Mouse (Mus musculus): ENCODE results near the gene St7. TPM values are rescaled to one million over a fixed set of nuclear protein-coding genes. Genes with fewer than 3 reads are reported as not detected.

Gene St7
- polyA plus RNA-seq, 1 experiment from 2014 or later: 24.5 TPM

- Histone ChIP-seq H3K36me3 (ENCODE audit: insufficient read depth, low read length) (peaks cover 5% of the 10 kb centered on the region; the same call in 1 of the 2 replicates), H3K4me3 (ENCODE audit: low read depth, low read length) (no peak overlapping the region), H3K27ac (ENCODE audit: low read length) (no peak overlapping the region), H3K4me1 (ENCODE audit: insufficient read depth, low read depth, low read length) (no peaks in the 10 kb centered on the region), H3K9me3 (ENCODE audit: low read length) (no peaks in the 10 kb centered on the region), H3K4me2 (replicated peaks; ENCODE audit: low read depth, low read length) (no peak overlapping the region), H3K9ac (replicated peaks; ENCODE audit: low read depth) (no peak overlapping the region), H3K27me3 (replicated peaks; ENCODE audit: insufficient read depth, low read length) (no peaks in the 10 kb centered on the region)
- DNase-seq (ENCODE audit: low spot score) (peak; percentile 47), ATAC-seq (no peak)
- 60% methylated on average over 3 of the region's 3 CpGs for WGBS
- TF ChIP-seq EP300 (IDR thresholded peaks at IDR 0.05) (no peak), CTCF (IDR thresholded peaks at IDR 0.05) (no peak)
These were observed 221.6 kb downstream of the St7 start for GRCm38 (mm10) chr6:17914300-17914699.

DNA sequence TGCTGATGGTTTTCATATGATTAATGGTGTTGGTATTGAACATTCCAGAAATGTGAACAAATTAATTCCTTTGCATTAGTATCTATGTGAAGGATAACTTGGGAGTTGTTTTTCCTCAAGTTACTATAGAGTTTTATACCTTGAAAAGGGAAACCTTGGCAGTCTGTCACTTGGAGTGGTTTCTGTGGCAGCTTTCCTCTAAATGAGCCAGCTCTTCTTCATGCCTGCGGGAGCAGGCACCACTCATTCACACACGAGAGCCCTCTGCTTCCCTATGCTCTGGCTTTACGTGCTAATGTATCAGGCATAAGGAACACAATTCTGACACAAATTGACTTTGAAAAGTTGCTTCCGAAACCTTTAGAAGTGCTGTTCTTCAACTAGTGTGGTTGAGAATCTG is 224.5 kb downstream of the St7 start:
- Histone ChIP-seq H3K4me2 (replicated peaks; ENCODE audit: low read depth, low read length) (no peak overlapping the region), H3K4me3 (ENCODE audit: low read depth, low read length) (no peak overlapping the region), H3K27ac (ENCODE audit: low read length) (no peak overlapping the region), H3K9me3 (ENCODE audit: low read length) (no peaks in the 10 kb centered on the region), H3K9ac (replicated peaks; ENCODE audit: low read depth) (no peak overlapping the region), H3K4me1 (ENCODE audit: insufficient read depth, low read depth, low read length) (no peaks in the 10 kb centered on the region), H3K27me3 (replicated peaks; ENCODE audit: insufficient read depth, low read length) (no peaks in the 10 kb centered on the region), H3K36me3 (ENCODE audit: insufficient read depth, low read length) (no peaks in the 10 kb centered on the region)
- WGBS: 92% methylated on average over 4 of the region's 4 CpGs
- DNase-seq (ENCODE audit: low spot score) (no peak), ATAC-seq (no peak)
- no peak for TF ChIP-seq CTCF (IDR thresholded peaks at IDR 0.05)
- no peak for TF ChIP-seq EP300 (IDR thresholded peaks at IDR 0.05)

DNA sequence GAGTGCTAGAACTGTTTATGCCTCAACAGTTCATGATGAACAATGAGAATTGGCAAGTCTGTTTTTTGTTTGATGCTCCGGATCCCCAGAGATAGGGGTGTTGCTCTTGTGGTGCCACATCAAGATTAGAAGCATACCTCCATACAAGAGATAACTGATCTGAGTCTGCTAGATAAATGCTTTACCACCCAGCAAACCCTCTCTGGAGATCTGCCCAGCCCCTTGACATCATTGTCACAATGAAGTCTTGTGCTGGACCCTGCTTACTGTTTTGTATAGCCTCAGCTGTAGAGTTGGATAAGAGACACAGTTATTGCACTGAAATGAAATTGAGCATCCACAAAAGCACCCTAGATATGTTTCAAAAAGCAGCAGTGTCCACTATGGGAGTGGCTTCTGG is 229.4 kb downstream of the St7 start:
- no peaks in the 10 kb centered on the region for H3K36me3 ChIP-seq (ENCODE audit: insufficient read depth, low read length)
- H3K9me3 ChIP-seq (ENCODE audit: low read length): no peaks in the 10 kb centered on the region
- ATAC-seq: no peak
- H3K4me3 ChIP-seq (ENCODE audit: low read depth, low read length): no peak overlapping the region
- no peak for TF ChIP-seq CTCF (IDR thresholded peaks at IDR 0.05)
- TF ChIP-seq EP300 (IDR thresholded peaks at IDR 0.05): no peak
- H3K27ac ChIP-seq (ENCODE audit: low read length): peak overlapping the region; percentile 59
- WGBS: 66% methylated on average over 1 of the region's 1 CpGs
- no peaks in the 10 kb centered on the region; the same call in 1 of the 2 replicates for H3K4me1 ChIP-seq (ENCODE audit: insufficient read depth, low read depth, low read length)
- H3K9ac ChIP-seq (replicated peaks; ENCODE audit: low read depth): no peak overlapping the region
- DNase-seq (ENCODE audit: low spot score): no peak
- no peak overlapping the region for H3K4me2 ChIP-seq (replicated peaks; ENCODE audit: low read depth, low read length)
- no peaks in the 10 kb centered on the region for H3K27me3 ChIP-seq (replicated peaks; ENCODE audit: insufficient read depth, low read length)

DNA sequence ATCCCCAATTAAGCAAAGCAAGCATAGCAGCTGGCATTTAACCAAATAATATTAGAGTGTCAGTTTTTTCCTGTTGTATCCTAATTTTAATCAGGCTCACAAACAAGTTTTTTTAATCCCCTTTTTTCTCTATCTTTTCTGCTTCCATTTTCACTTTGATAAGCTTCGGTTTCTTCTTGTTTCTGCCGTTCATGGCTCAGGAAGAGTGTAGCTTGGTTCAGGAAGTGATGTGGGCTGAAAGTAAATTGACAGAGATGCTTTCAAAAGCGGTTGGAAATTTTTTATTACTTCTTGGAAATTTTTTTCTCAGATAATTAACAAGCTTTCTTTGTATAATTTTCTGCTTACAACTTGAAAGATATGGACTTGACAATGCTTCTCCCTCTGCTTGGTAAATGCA is 230.2 kb downstream of the St7 start:
- Histone ChIP-seq H3K36me3 (ENCODE audit: insufficient read depth, low read length) (no peaks in the 10 kb centered on the region), H3K4me1 (ENCODE audit: insufficient read depth, low read depth, low read length) (no peaks in the 10 kb centered on the region; the same call in 1 of the 2 replicates), H3K4me3 (ENCODE audit: low read depth, low read length) (no peak overlapping the region), H3K9ac (replicated peaks; ENCODE audit: low read depth) (no peak overlapping the region), H3K27ac (ENCODE audit: low read length) (peak overlapping the region; percentile 59), H3K4me2 (replicated peaks; ENCODE audit: low read depth, low read length) (no peak overlapping the region), H3K9me3 (ENCODE audit: low read length) (no peaks in the 10 kb centered on the region), H3K27me3 (replicated peaks; ENCODE audit: insufficient read depth, low read length) (no peaks in the 10 kb centered on the region)
- WGBS: 54% methylated on average over 3 of the region's 3 CpGs
- DNase-seq (ENCODE audit: low spot score) (no peak), ATAC-seq (no peak)
- TF ChIP-seq EP300 (IDR thresholded peaks at IDR 0.05) (no peak), CTCF (IDR thresholded peaks at IDR 0.05) (no peak)

- Histone ChIP-seq H3K27ac (ENCODE audit: low read length) (0 out of 2 replicates have a peak overlapping the region, but pooled peaks have one; percentile 59), H3K9ac (replicated peaks; ENCODE audit: low read depth) (no peak overlapping the region), H3K4me2 (replicated peaks; ENCODE audit: low read depth, low read length) (no peak overlapping the region), H3K27me3 (replicated peaks; ENCODE audit: insufficient read depth, low read length) (no peaks in the 10 kb centered on the region), H3K4me3 (ENCODE audit: low read depth, low read length) (no peak overlapping the region), H3K4me1 (ENCODE audit: insufficient read depth, low read depth, low read length) (no peaks in the 10 kb centered on the region; the same call in 1 of the 2 replicates), H3K36me3 (ENCODE audit: insufficient read depth, low read length) (no peaks in the 10 kb centered on the region), H3K9me3 (ENCODE audit: low read length) (no peaks in the 10 kb centered on the region)
- peak; percentile 35 for ATAC-seq
- DNase-seq (ENCODE audit: low spot score): peak; percentile 45
- TF ChIP-seq CTCF (IDR thresholded peaks at IDR 0.05) (no peak), EP300 (IDR thresholded peaks at IDR 0.05) (no peak)
- WGBS: 37% methylated on average over 3 of the region's 3 CpGs
These were observed 230.6 kb downstream of the St7 start for GRCm38 (mm10) chr6:17923370-17923769.

- H3K36me3 ChIP-seq (ENCODE audit: insufficient read depth, low read length): no peaks in the 10 kb centered on the region
- H3K9me3 ChIP-seq (ENCODE audit: low read length): no peaks in the 10 kb centered on the region
- no peaks in the 10 kb centered on the region for H3K27me3 ChIP-seq (replicated peaks; ENCODE audit: insufficient read depth, low read length)
- no peak overlapping the region for H3K4me2 ChIP-seq (replicated peaks; ENCODE audit: low read depth, low read length)
- no peak for DNase-seq (ENCODE audit: low spot score)
- H3K9ac ChIP-seq (replicated peaks; ENCODE audit: low read depth): no peak overlapping the region
- H3K27ac ChIP-seq (ENCODE audit: low read length): no peak overlapping the region
- TF ChIP-seq EP300 (IDR thresholded peaks at IDR 0.05) (no peak), CTCF (IDR thresholded peaks at IDR 0.05) (no peak)
- H3K4me3 ChIP-seq (ENCODE audit: low read depth, low read length): no peak overlapping the region
- no peak for ATAC-seq
- H3K4me1 ChIP-seq (ENCODE audit: insufficient read depth, low read depth, low read length): no peaks in the 10 kb centered on the region; the same call in 1 of the 2 replicates
- WGBS: 72% methylated on average over 10 of the region's 10 CpGs
These were observed 231.3 kb downstream of the St7 start for GRCm38 (mm10) chr6:17923894-17924505.

Data from lung, postnatal 0 days (tissue).